Comparison of ENCODE assay signal across 29 mouse cellular contexts in genomic region chr11:96046028-96046427, GRCm38 (mm10). TPM values are rescaled to one million over a fixed set of nuclear protein-coding genes. Genes with fewer than 3 reads are reported as not detected.
"Had no signal": no experiment of that assay in that cellular context is flagged by ENCODE, and none has a peak within 500 bp of the region (broad histone marks: within the 10 kb centered on the region; RNA-seq: fewer than 3 reads in every experiment).

No protein-coding gene starts in this region.

- H3K27ac ChIP-seq: kidney, postnatal 0 days; left cerebral cortex, adult 2 months; limb, embryonic 12.5 days; liver, embryonic 12.5 days; lung, embryonic 15.5 days had no signal

- H3K27me3 ChIP-seq: limb, embryonic 12.5 days; liver, embryonic 12.5 days; liver, embryonic 15.5 days; lung, embryonic 15.5 days had no signal

- ATAC-seq: liver, embryonic 12.5 days had no signal

- DNase-seq: kidney, postnatal 25 days; liver; lung, adult 18-20 months; lung, postnatal 10 days; lung, postnatal 36 days; midbrain, embryonic 14.5 days; thymus, adult 2 months; thymus, postnatal 14 days; thymus, postnatal 4 days had no signal

- H3K4me1 ChIP-seq: limb, embryonic 12.5 days; lung, embryonic 15.5 days had no signal

- H3K9ac ChIP-seq: limb, embryonic 12.5 days; liver, embryonic 12.5 days; liver, embryonic 15.5 days; lung, embryonic 15.5 days had no signal

- H3K9me3 ChIP-seq: limb, embryonic 12.5 days; liver, embryonic 12.5 days; liver, embryonic 15.5 days; lung, embryonic 15.5 days had no signal

- H3K4me2 ChIP-seq: limb, embryonic 12.5 days; liver, embryonic 12.5 days; liver, embryonic 15.5 days; lung, embryonic 15.5 days; midbrain, embryonic 11.5 days had no signal

- H3K4me3 ChIP-seq: left cerebral cortex, adult 2 months; limb, embryonic 12.5 days; liver, embryonic 12.5 days; liver, embryonic 15.5 days; lung, embryonic 15.5 days had no signal

RNA-seq across cellular contexts. Expression of gene Gip, which starts 21.7 kb away (rescaled TPM):
- total RNA-seq: layer of hippocampus, adult 8-10 months; layer of hippocampus, postnatal 36 days; left cerebral cortex, adult 2 months; left cerebral cortex, postnatal 10 days; left cerebral cortex, postnatal 36 days; megakaryocyte-erythroid progenitor cell, adult 5-6 weeks; midbrain, postnatal 0 days had no signal
- polyA plus RNA-seq: kidney, adult 2 months; kidney, embryonic 14.5 days; kidney, postnatal 0 days; limb, embryonic 12.5 days; liver, embryonic 12.5 days; liver, embryonic 15.5 days; lung, embryonic 15.5 days; midbrain, embryonic 11.5 days; midbrain, embryonic 14.5 days; midbrain, postnatal 0 days; neural tube, embryonic 11.5 days; neural tube, embryonic 14.5 days; spleen, adult 2 months had no signal

RNA-seq across cellular contexts. Expression of gene Igf2bp1, which starts 40.3 kb away (rescaled TPM):
- total RNA-seq: layer of hippocampus, adult 8-10 months; layer of hippocampus, postnatal 36 days had no signal
- polyA plus RNA-seq: large intestine, adult 2 months; small intestine, adult 2 months; spleen, adult 2 months had no signal
